Mouse (Mus musculus): ENCODE measurements around the gene Hs1bp3. TPM values are rescaled to one million over a fixed set of nuclear protein-coding genes. Genes with fewer than 3 reads are reported as not detected.

The Hs1bp3 gene
- 21.4 and 23.4 TPM in 2 replicates for polyA plus RNA-seq (2015; fragmentation: Nextera tagmentation; extraction: Ambion mirVana)

GRCm38 (mm10) chr12:8313270-8313771 is at the start of gene Hs1bp3:
Hs1bp3 (plus strand) TSS chr12:8313432.
- H3K9me3 ChIP-seq, result no peaks in the 10 kb centered on the region
- 0 out of 2 replicates have a peak within 1 kb of the TSS, but pooled peaks have one; percentile 11 for H3K27ac ChIP-seq
- H3K27me3 ChIP-seq (replicated peaks), result peaks cover 8% of the 10 kb centered on the region
- peak; percentile 92 for ATAC-seq
- peaks cover 13% of the 10 kb centered on the region; the same call in 1 of the 2 replicates for H3K4me1 ChIP-seq (replicated peaks)
- 0% methylated on average over 38 of the region's 38 CpGs for WGBS
- H3K9ac ChIP-seq, result peak within 1 kb of the TSS; percentile 69
- 0 out of 2 replicates have a peak, but pooled peaks cover 5% of the 10 kb centered on the region for H3K36me3 ChIP-seq
- H3K4me3 ChIP-seq (replicated peaks), result peak within 1 kb of the TSS; percentile 64
- peak within 1 kb of the TSS; percentile 85 for H3K4me2 ChIP-seq (replicated peaks)

DNA sequence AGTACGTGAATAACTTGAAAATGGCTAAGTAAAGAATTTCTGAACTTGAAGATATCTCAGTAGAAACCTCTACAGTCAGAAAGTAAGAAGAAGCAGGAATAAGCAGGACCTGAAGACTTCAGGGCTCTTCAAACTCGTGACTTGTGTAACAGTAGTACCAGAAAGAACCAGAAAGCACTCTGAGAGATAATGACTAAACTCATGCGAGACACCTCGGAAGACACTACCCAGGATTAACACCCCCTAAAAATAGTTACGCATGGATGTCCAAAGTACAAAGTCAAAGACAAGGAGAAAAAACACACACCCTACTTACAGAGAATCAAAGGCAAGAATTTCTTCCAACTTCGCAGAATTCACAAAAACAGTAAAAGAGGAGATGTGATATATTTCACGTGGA is 46.9 kb upstream of the Hs1bp3 start:
- H3K9ac ChIP-seq, result no peak overlapping the region
- H3K36me3 ChIP-seq, result no peaks in the 10 kb centered on the region
- ATAC-seq, result no peak
- no peak overlapping the region for H3K4me3 ChIP-seq (replicated peaks)
- H3K4me1 ChIP-seq (replicated peaks), result no peaks in the 10 kb centered on the region
- no peak overlapping the region for H3K27ac ChIP-seq
- WGBS, result 81% methylated on average over 7 of the region's 7 CpGs
- H3K4me2 ChIP-seq (replicated peaks), result no peak overlapping the region
- no peaks in the 10 kb centered on the region for H3K27me3 ChIP-seq (replicated peaks)
- no peaks in the 10 kb centered on the region for H3K9me3 ChIP-seq

GRCm38 (mm10) chr12:8269627-8270026 is 43.6 kb upstream of the Hs1bp3 start:
- H3K9ac ChIP-seq, result no peak overlapping the region
- no peaks in the 10 kb centered on the region for H3K9me3 ChIP-seq
- H3K4me1 ChIP-seq (replicated peaks), result no peaks in the 10 kb centered on the region
- no peaks in the 10 kb centered on the region for H3K27me3 ChIP-seq (replicated peaks)
- no peak for ATAC-seq
- H3K27ac ChIP-seq, result no peak overlapping the region
- no peak overlapping the region for H3K4me3 ChIP-seq (replicated peaks)
- WGBS, result 93% methylated on average over 11 of the region's 11 CpGs
- no peak overlapping the region for H3K4me2 ChIP-seq (replicated peaks)
- no peaks in the 10 kb centered on the region for H3K36me3 ChIP-seq

- H3K9ac ChIP-seq, result no peak overlapping the region
- H3K4me1 ChIP-seq (replicated peaks), result no peaks in the 10 kb centered on the region
- no peaks in the 10 kb centered on the region for H3K36me3 ChIP-seq
- no peak overlapping the region for H3K27ac ChIP-seq
- H3K27me3 ChIP-seq (replicated peaks), result no peaks in the 10 kb centered on the region
- no peaks in the 10 kb centered on the region for H3K9me3 ChIP-seq
- 75% methylated on average over 2 of the region's 2 CpGs for WGBS
- H3K4me2 ChIP-seq (replicated peaks), result no peak overlapping the region
- ATAC-seq, result no peak
- no peak overlapping the region for H3K4me3 ChIP-seq (replicated peaks)
Observed at GRCm38 (mm10) chr12:8271405-8271804, 41.8 kb upstream of the Hs1bp3 start.

DNA sequence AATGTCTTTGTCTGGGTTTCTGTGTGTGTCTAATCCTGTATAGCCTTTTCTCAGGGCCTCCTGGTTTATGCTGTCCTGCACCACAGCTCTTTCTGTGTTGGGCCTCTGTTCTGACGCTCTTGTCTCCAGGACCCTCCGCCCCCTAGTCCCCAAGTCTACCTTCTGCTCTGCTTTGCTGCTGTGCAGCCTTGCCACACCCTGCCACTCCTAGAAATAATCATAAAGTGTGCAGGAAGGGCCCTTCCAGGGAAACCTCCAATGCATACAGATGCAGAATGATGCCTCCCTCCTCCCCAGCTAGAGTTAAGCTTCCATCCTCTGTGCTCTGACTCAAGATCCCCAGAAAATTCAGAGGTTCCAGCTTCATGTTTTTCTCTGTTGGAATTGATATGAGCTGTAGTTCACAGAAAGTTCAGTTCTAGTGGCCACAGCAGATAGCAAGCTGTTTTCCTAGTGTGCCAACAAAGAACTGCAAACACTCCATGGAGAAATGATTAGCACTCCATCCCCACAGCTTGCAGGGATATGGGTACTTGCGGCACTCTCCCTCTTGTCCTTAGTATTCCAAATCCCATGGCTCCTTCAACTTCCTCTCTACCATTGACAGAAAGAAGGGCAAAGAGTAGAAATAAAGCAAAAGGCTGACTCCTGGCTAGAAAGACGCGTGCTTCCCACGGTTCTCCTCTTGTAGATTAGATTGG is 39.6 kb upstream of the Hs1bp3 start:
- Histone ChIP-seq H3K9ac (no peak overlapping the region), H3K4me2 (replicated peaks) (no peak overlapping the region), H3K27me3 (replicated peaks) (no peaks in the 10 kb centered on the region), H3K9me3 (no peaks in the 10 kb centered on the region), H3K36me3 (no peaks in the 10 kb centered on the region), H3K27ac (no peak overlapping the region), H3K4me3 (replicated peaks) (no peak overlapping the region), H3K4me1 (replicated peaks) (no peaks in the 10 kb centered on the region)
- ATAC-seq, result peak; percentile 79
- 83% methylated on average over 6 of the region's 6 CpGs for WGBS

DNA sequence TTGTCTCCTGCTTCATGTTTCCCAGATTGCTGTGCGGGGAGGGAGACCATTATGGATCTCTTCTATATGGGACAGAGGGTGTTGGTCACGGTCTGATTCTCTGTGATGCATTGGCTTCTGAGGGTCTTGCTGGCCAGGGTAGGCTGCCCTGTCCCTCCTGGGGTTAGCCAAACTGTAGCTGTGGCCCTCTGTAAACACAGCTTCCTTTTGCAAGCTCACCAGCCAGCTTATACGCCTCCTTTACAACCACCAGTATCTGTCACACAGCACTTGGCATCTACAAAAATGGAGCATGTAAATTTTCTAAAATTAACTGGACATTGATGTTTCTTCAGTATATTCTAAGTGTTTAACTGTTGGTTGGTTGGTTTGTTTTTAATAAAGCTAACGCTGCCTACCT is 37.8 kb upstream of the Hs1bp3 start:
- Histone ChIP-seq H3K27me3 (replicated peaks) (no peaks in the 10 kb centered on the region), H3K4me3 (replicated peaks) (no peak overlapping the region), H3K9me3 (no peaks in the 10 kb centered on the region), H3K4me2 (replicated peaks) (no peak overlapping the region), H3K9ac (no peak overlapping the region), H3K36me3 (no peaks in the 10 kb centered on the region), H3K4me1 (replicated peaks) (no peaks in the 10 kb centered on the region), H3K27ac (no peak overlapping the region)
- no peak for ATAC-seq
- 89% methylated on average over 4 of the region's 4 CpGs for WGBS

GRCm38 (mm10) chr12:8281225-8282017 is 31.8 kb upstream of the Hs1bp3 start:
- Histone ChIP-seq H3K27ac (no peak overlapping the region), H3K9ac (no peak overlapping the region), H3K4me1 (replicated peaks) (no peaks in the 10 kb centered on the region), H3K4me2 (replicated peaks) (no peak overlapping the region), H3K36me3 (no peaks in the 10 kb centered on the region; the same call in 1 of the 2 replicates), H3K9me3 (no peaks in the 10 kb centered on the region), H3K27me3 (replicated peaks) (no peaks in the 10 kb centered on the region), H3K4me3 (replicated peaks) (no peak overlapping the region)
- no peak for ATAC-seq
- 87% methylated on average over 15 of the region's 15 CpGs for whole genome bisulfite sequencing

DNA sequence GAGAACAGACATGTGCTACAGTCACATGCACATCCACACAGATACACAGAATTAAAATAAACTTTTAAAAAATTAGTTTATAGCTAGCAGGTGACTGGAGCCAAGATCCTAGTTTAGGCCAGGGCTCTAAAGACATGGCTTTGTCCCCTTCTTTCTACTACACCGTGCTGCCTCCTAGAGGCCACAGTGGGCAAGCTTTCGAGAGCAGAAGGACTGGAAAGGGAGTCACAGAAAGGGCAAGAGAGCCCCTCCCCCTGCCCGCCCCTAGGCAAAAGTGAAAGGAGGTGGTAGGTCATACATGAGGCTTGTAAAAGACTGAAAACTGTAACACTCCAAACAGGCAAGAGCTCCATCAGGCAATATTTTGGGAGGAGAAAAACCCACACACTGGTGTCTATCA is 25.3 kb upstream of the Hs1bp3 start:
- WGBS, result 63% methylated on average over 3 of the region's 3 CpGs
- Histone ChIP-seq H3K27ac (no peak overlapping the region), H3K9ac (no peak overlapping the region), H3K4me3 (replicated peaks) (no peak overlapping the region), H3K27me3 (replicated peaks) (no peaks in the 10 kb centered on the region), H3K9me3 (no peaks in the 10 kb centered on the region), H3K4me2 (replicated peaks) (no peak overlapping the region), H3K4me1 (replicated peaks) (no peaks in the 10 kb centered on the region), H3K36me3 (no peaks in the 10 kb centered on the region)
- no peak for ATAC-seq

DNA sequence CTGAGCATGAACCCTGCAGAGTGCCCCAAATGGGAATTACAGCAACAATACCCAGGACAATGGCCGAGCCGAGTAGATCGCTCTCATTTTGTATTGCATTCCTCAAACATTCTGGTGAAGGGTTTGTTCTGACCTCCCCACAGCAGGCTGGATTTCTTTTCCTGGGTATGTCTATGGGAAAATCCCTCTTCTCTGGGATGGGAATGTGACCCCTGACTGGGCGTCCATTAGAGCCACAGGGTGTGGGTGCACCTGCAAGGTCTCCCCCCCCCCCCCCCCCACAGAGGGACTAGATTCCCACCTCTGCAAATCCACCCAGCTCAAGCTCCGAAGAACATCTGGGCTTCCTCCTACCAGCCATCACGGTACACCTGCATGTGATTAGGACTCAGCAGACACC is 24.1 kb upstream of the Hs1bp3 start:
- no peak for ATAC-seq
- H3K4me3 ChIP-seq (replicated peaks), result no peak overlapping the region
- no peak overlapping the region for H3K4me2 ChIP-seq (replicated peaks)
- no peaks in the 10 kb centered on the region for H3K4me1 ChIP-seq (replicated peaks)
- 88% methylated on average over 6 of the region's 6 CpGs for WGBS
- no peaks in the 10 kb centered on the region for H3K9me3 ChIP-seq
- no peak overlapping the region for H3K9ac ChIP-seq
- no peaks in the 10 kb centered on the region for H3K36me3 ChIP-seq
- no peak overlapping the region for H3K27ac ChIP-seq
- no peaks in the 10 kb centered on the region for H3K27me3 ChIP-seq (replicated peaks)

DNA sequence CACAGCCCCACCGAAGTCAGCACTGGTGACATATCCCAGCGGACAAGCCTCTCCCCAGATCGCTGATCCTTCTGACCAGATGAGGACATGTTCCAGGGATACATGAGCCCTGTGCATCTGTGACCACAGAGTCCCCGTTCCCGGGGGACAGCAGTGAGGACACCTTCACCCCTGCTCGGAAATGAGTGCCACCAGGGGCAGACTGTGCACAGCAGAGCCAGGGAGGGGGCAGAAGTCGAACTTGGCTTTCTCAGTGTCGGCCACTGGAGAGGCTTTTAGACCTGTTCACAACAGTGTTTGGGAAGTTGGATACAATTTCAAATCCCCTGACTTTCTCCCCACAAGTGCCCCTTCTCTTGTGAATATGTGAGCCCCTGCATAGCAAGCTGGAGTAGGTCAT is 23.7 kb upstream of the Hs1bp3 start:
- no peak overlapping the region for H3K4me3 ChIP-seq (replicated peaks)
- no peaks in the 10 kb centered on the region for H3K36me3 ChIP-seq
- no peaks in the 10 kb centered on the region for H3K4me1 ChIP-seq (replicated peaks)
- no peak overlapping the region for H3K27ac ChIP-seq
- no peak overlapping the region for H3K9ac ChIP-seq
- H3K27me3 ChIP-seq (replicated peaks), result 0 out of 2 replicates have a peak, but pooled peaks cover under 1% of the 10 kb centered on the region
- ATAC-seq, result no peak
- no peaks in the 10 kb centered on the region for H3K9me3 ChIP-seq
- H3K4me2 ChIP-seq (replicated peaks), result no peak overlapping the region
- 92% methylated on average over 8 of the region's 8 CpGs for WGBS

DNA sequence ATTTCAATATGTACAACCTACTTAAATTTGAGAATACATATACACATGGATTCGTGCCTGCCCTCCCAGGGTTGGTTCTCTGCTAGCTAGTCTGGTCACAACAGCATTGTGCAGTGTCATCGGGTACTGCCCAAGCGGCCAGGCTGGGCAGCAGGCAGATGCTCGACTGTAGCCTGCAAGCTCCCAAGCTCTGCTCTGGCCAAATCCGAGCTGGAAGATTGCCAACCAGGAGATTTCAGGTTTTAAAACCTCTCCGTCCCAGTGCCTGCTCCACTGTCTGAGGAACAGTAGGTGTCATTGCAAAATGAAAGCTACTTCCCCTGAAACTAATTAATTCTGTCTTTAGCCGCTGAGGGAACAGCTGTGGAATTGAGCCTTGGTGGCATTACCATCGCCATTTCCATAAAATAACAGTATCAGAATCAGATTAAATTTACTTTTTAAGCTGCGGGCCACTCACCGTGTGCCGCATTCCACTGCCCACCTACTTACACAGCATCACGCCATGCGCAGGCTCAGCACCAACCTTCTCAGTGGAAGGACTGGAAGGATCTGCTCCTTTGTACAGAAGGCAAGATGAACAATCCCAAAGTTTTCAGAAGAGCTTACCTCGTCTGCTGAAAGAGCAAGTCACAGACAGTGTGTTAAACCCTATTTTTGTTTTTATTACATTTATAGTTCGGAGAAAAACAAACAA is 21.9 kb upstream of the Hs1bp3 start:
- H3K27ac ChIP-seq, result no peak overlapping the region
- no peaks in the 10 kb centered on the region for H3K9me3 ChIP-seq
- no peak overlapping the region for H3K4me3 ChIP-seq (replicated peaks)
- no peaks in the 10 kb centered on the region for H3K4me1 ChIP-seq (replicated peaks)
- WGBS, result 69% methylated on average over 15 of the region's 15 CpGs
- ATAC-seq, result no peak
- H3K4me2 ChIP-seq (replicated peaks), result no peak overlapping the region
- H3K27me3 ChIP-seq (replicated peaks), result peaks cover 15% of the 10 kb centered on the region
- H3K9ac ChIP-seq, result no peak overlapping the region
- H3K36me3 ChIP-seq, result no peaks in the 10 kb centered on the region

- H3K27ac ChIP-seq, result no peak overlapping the region
- H3K9ac ChIP-seq, result no peak overlapping the region
- WGBS, result 42% methylated on average over 6 of the region's 6 CpGs
- no peak overlapping the region for H3K4me3 ChIP-seq (replicated peaks)
- no peaks in the 10 kb centered on the region for H3K36me3 ChIP-seq
- no peak for ATAC-seq
- H3K27me3 ChIP-seq (replicated peaks), result peaks cover 54% of the 10 kb centered on the region
- H3K4me2 ChIP-seq (replicated peaks), result no peak overlapping the region
- no peaks in the 10 kb centered on the region for H3K9me3 ChIP-seq
- peaks cover 17% of the 10 kb centered on the region; the same call in 1 of the 2 replicates for H3K4me1 ChIP-seq (replicated peaks)
Observed at GRCm38 (mm10) chr12:8295307-8295913, 17.8 kb upstream of the Hs1bp3 start.
